Mouse (Mus musculus): Measurements from ENCODE around the gene Pars2. TPM values are rescaled to one million over a fixed set of nuclear protein-coding genes. Genes with fewer than 3 reads are reported as not detected.
A peak's percentile ranks its signal among the peaks of the same experiment; 100 is the strongest.

Gene Pars2
- total RNA-seq, 2 experiments from 2014 or later = 1.3 to 1.7 TPM

- DNase-seq = no peak
- intact Hi-C loops (cut with DNase I) = loop anchor here (5.0 kb wide), 1 partner anchor 45 kb away; the partner anchor contains the start of gene Ttc4
These were observed 18.6 kb upstream of the Pars2 start for GRCm38 (mm10) chr4:106632313-106632712.

GRCm38 (mm10) chr4:106633281-106634085 lies 17.4 kb upstream of the Pars2 start:
- DNase-seq = no peak
- intact Hi-C loops (cut with DNase I) = loop anchor here (5.0 kb wide), 1 partner anchor 44 kb away; the partner anchor contains the start of gene Ttc4

- intact Hi-C loops (cut with DNase I) = loop anchor here (5.0 kb wide), 1 partner anchor 43 kb away; the partner anchor contains the start of gene Ttc4
- no peak for DNase-seq
These were observed 16.8 kb upstream of the Pars2 start for GRCm38 (mm10) chr4:106634086-106634479.

- intact Hi-C loops (cut with DNase I) = no loop called here
- DNase-seq = no peak
These were observed 7.2 kb upstream of the Pars2 start for GRCm38 (mm10) chr4:106643483-106644217.

GRCm38 (mm10) chr4:106644218-106644610 lies 6.7 kb upstream of the Pars2 start:
- intact Hi-C loops (cut with DNase I) = no loop called here
- DNase-seq = no peak

- DNase-seq = no peak
- intact Hi-C loops (cut with DNase I) = no loop called here
These were observed 5.1 kb upstream of the Pars2 start for GRCm38 (mm10) chr4:106645797-106646196.

- no peak for DNase-seq
- intact Hi-C loops (cut with DNase I) = no loop called here
These were observed 3.7 kb upstream of the Pars2 start for GRCm38 (mm10) chr4:106647137-106647536.

GRCm38 (mm10) chr4:106652546-106652945 lies 1.7 kb downstream of the Pars2 start:
- DNase-seq = no peak
- intact Hi-C loops (cut with DNase I) = no loop called here

GRCm38 (mm10) chr4:106653051-106653450 lies 2.2 kb downstream of the Pars2 start:
- DNase-seq = no peak
- intact Hi-C loops (cut with DNase I) = no loop called here

- no peak for DNase-seq
These were observed 4.8 kb downstream of the Pars2 start for GRCm38 (mm10) chr4:106655681-106656080.

GRCm38 (mm10) chr4:106663956-106664470 lies 13.1 kb downstream of the Pars2 start:
- intact Hi-C loops (cut with DNase I) = no loop called here

More at GRCm38 (mm10) chr4:106655681-106656080, 4.8 kb downstream of the Pars2 start:
- intact Hi-C loops (cut with DNase I) = no loop called here

GRCm38 (mm10) chr4:106664697-106665096 lies 13.8 kb downstream of the Pars2 start:
- intact Hi-C loops (cut with DNase I) = no loop called here
- DNase-seq = no peak

More at GRCm38 (mm10) chr4:106663956-106664470, 13.1 kb downstream of the Pars2 start:
- no peak for DNase-seq

GRCm38 (mm10) chr4:106665269-106665668 lies 14.4 kb downstream of the Pars2 start:
- intact Hi-C loops (cut with DNase I) = no loop called here
- no peak for DNase-seq

- intact Hi-C loops (cut with DNase I) = no loop called here
- no peak for DNase-seq
These were observed 14.8 kb downstream of the Pars2 start for GRCm38 (mm10) chr4:106665673-106666072.

GRCm38 (mm10) chr4:106666546-106666945 lies 15.7 kb downstream of the Pars2 start:
- intact Hi-C loops (cut with DNase I) = no loop called here
- peak; percentile 31 to 58 for DNase-seq

GRCm38 (mm10) chr4:106676749-106677148 lies 25.9 kb downstream of the Pars2 start:
- DNase-seq = no peak
- intact Hi-C loops (cut with DNase I) = loop anchor here (5.0 kb wide), 1 partner anchor 44 kb away; no protein-coding TSS in a partner anchor

- intact Hi-C loops (cut with DNase I) = loop anchor here (5.0 kb wide), 1 partner anchor 46 kb away; no protein-coding TSS in a partner anchor
- peak; percentile 79 to 90 for DNase-seq
These were observed 27.7 kb downstream of the Pars2 start, which contains the start of gene Ttc4 for GRCm38 (mm10) chr4:106678442-106679118. Gene Ttc4, minus strand, starts transcription at chr4:106678944.

GRCm38 (mm10) chr4:106679152-106679551 lies 28.3 kb downstream of the Pars2 start:
- intact Hi-C loops (cut with DNase I) = loop anchor here (5.0 kb wide), 1 partner anchor 47 kb away; no protein-coding TSS in a partner anchor
- no peak for DNase-seq

- DNase-seq = no peak
- intact Hi-C loops (cut with DNase I) = no loop called here
These were observed 30.1 kb downstream of the Pars2 start for GRCm38 (mm10) chr4:106680955-106681354.

- intact Hi-C loops (cut with DNase I) = no loop called here
- DNase-seq = no peak
These were observed 37.9 kb downstream of the Pars2 start for GRCm38 (mm10) chr4:106688636-106689296.

Measured in gastrocnemius, postnatal 36 days (tissue).